Mouse (Mus musculus): ENCODE measurements at regions not wholly inside any gene's neighbourhood (a gene's known extent, or its start where the extent isn't known, plus 50 kb on each side); places are given as distances from the start of the nearest gene placed in this dataset.

DNA sequence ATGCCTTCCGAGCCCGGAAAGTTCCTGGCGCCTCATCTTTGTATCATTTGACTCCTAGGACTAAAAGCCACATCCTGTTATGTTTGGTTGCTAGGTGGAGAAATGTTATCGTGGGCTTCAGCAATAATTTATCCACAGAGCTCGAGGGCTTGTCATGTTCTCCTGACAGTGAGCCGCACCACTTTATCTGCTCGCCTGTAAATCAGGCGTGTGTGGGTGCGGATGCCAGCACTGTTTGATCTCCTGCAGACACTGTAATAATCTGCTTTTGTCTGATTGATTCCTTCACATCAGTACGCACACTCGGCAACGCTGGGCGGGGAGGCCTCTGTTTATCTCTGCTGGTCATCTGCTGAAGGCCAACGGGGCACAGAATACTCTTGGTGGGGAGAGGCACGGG lies 178.5 kb upstream of the Zfp64 start:
- Histone ChIP-seq H3ac (ENCODE audit: control insufficient read depth, insufficient read length) (no peak overlapping the region), H3K27me3 (ENCODE audit: control insufficient read depth, insufficient read depth, insufficient read length) (no peaks in the 10 kb centered on the region), H3K4me3 (no peak overlapping the region), H3K36me3 (ENCODE audit: control insufficient read depth, insufficient read depth) (no peaks in the 10 kb centered on the region), H3K4me2 (ENCODE audit: low read depth) (no peak overlapping the region), H3K79me2 (ENCODE audit: control insufficient read depth, insufficient read depth) (no peaks in the 10 kb centered on the region)
- no peak for TF ChIP-seq CEBPB (IDR thresholded peaks at IDR 0.05; ENCODE audit: insufficient read depth, poor library complexity, severe bottlenecking)
- no peak for TF ChIP-seq REST (IDR thresholded peaks at IDR 0.05; ENCODE audit: insufficient read depth, insufficient read length)
- TF ChIP-seq MYOD1 (IDR thresholded peaks at IDR 0.05; ENCODE audit: control insufficient read depth in 1 of 3, insufficient read length in 2 of 3, low read depth in 2 of 3): no peak
- TF ChIP-seq MYOG (IDR thresholded peaks at IDR 0.05; ENCODE audit: control insufficient read depth in 1 of 3, insufficient read depth in 1 of 3, insufficient read length in 2 of 3, low read depth in 2 of 3): no peak

DNA sequence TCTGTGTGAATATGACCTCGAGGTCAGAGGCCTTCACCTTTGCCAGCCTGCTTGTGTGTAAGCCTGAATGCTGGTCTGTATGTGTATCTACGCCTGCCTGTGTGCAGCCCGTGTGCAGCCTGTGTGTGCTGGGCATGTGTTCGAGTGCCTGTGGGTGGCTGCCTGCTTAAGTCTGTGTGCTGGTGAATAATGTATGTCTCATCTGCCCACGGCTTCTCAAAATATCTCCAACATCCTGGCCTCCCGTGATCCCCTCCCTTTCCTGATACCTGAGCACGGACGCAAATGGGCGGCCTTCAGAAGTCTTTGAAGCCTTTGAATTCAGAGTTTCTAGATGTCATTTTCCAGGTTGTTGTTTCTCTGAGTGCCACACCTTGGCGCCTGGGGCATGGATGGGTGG lies 170.1 kb upstream of the Zfp64 start:
- no peaks in the 10 kb centered on the region for H3K79me2 ChIP-seq (ENCODE audit: control insufficient read depth, insufficient read depth)
- no peak for TF ChIP-seq TCF12 (IDR thresholded peaks at IDR 0.05; ENCODE audit: insufficient read depth, poor library complexity, severe bottlenecking)
- no peak for TF ChIP-seq POLR2A (IDR thresholded peaks at IDR 0.05; ENCODE audit: insufficient read length, low read depth)
- TF ChIP-seq USF1 (IDR thresholded peaks at IDR 0.05; ENCODE audit: low read depth): no peak
- TF ChIP-seq SRF (IDR thresholded peaks at IDR 0.05; ENCODE audit: control insufficient read depth, insufficient read length, low read depth): no peak
- TF ChIP-seq REST (IDR thresholded peaks at IDR 0.05; ENCODE audit: insufficient read depth, insufficient read length): no peak
- no peak for TF ChIP-seq TCF3 (IDR thresholded peaks at IDR 0.05; ENCODE audit: insufficient read length, low read depth)
- TF ChIP-seq MYOG (IDR thresholded peaks at IDR 0.05; ENCODE audit: control insufficient read depth in 1 of 3, insufficient read depth in 1 of 3, insufficient read length in 2 of 3, low read depth in 2 of 3): no peak
- no peak for TF ChIP-seq E2F4 (IDR thresholded peaks at IDR 0.05; ENCODE audit: insufficient read depth)
- TF ChIP-seq POLR2AphosphoS2 (IDR thresholded peaks at IDR 0.05; ENCODE audit: insufficient read length, low read depth): no peak
- no peak for TF ChIP-seq MYOD1 (IDR thresholded peaks at IDR 0.05; ENCODE audit: control insufficient read depth in 1 of 3, insufficient read length in 2 of 3, low read depth in 2 of 3)
- no peak for TF ChIP-seq MAX (IDR thresholded peaks at IDR 0.05; ENCODE audit: low read depth)
- no peak for TF ChIP-seq CEBPB (IDR thresholded peaks at IDR 0.05; ENCODE audit: insufficient read depth, poor library complexity, severe bottlenecking)
- no peak overlapping the region for H3K4me3 ChIP-seq
- no peak overlapping the region for H3K4me2 ChIP-seq (ENCODE audit: low read depth)
- H3K36me3 ChIP-seq (ENCODE audit: control insufficient read depth, insufficient read depth): no peaks in the 10 kb centered on the region
- no peaks in the 10 kb centered on the region for H3K27me3 ChIP-seq (ENCODE audit: control insufficient read depth, insufficient read depth, insufficient read length)
- H3ac ChIP-seq (ENCODE audit: control insufficient read depth, insufficient read length): no peak overlapping the region

DNA sequence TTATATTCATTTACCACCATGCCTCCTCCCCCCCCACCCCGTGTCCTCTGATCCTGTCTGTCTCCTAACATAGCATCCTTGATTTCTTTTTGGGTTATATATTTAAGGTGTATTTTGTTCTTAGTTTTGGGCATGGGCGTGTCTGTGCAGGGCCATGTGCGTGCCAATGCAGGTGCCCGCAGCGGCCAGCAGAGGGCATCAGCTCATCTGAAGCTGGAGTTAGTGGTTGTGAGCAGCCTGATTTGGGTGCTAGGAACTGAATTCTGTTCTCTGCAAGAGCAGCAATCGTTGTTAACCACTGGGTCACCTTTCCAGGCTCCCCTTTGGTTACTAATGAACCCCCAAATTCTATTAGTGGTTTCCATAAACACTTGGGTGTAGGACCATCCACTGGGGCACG lies 167.5 kb upstream of the Zfp64 start:
- H3K27me3 ChIP-seq (ENCODE audit: control insufficient read depth, insufficient read depth, insufficient read length): no peaks in the 10 kb centered on the region
- H3K4me3 ChIP-seq: no peak overlapping the region
- no peaks in the 10 kb centered on the region for H3K36me3 ChIP-seq (ENCODE audit: control insufficient read depth, insufficient read depth)
- H3K4me2 ChIP-seq (ENCODE audit: low read depth): no peak overlapping the region
- no peak overlapping the region for H3ac ChIP-seq (ENCODE audit: control insufficient read depth, insufficient read length)
- no peak for TF ChIP-seq MYOD1 (IDR thresholded peaks at IDR 0.05; ENCODE audit: control insufficient read depth in 1 of 3, insufficient read length in 2 of 3, low read depth in 2 of 3)
- TF ChIP-seq E2F4 (IDR thresholded peaks at IDR 0.05; ENCODE audit: insufficient read depth): no peak
- no peak for TF ChIP-seq POLR2A (IDR thresholded peaks at IDR 0.05; ENCODE audit: insufficient read length, low read depth)
- TF ChIP-seq TCF12 (IDR thresholded peaks at IDR 0.05; ENCODE audit: insufficient read depth, poor library complexity, severe bottlenecking): no peak
- no peak for TF ChIP-seq MYOG (IDR thresholded peaks at IDR 0.05; ENCODE audit: control insufficient read depth in 1 of 3, insufficient read depth in 1 of 3, insufficient read length in 2 of 3, low read depth in 2 of 3)
- TF ChIP-seq TCF3 (IDR thresholded peaks at IDR 0.05; ENCODE audit: insufficient read length, low read depth): no peak
- TF ChIP-seq MAX (IDR thresholded peaks at IDR 0.05; ENCODE audit: low read depth): no peak
- H3K79me2 ChIP-seq (ENCODE audit: control insufficient read depth, insufficient read depth): no peaks in the 10 kb centered on the region

DNA sequence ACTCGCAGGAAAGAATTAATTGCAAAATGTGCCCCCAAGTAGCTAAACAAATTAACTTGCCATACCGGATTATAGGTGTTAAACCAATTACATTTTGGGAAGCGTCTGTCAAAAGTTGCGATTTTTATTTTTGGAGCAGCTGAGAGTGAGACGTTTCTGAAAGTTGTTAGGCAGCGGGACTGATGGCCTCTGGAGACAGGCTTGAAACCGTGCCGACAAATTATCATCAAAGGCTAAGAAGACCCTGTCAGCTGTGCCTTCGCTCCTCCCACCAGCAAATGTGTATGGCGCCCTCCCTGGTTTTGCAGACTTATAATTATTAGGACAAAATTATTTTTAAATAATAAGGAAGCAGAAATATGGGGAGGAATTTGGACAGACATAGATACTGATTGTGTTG lies 161.5 kb upstream of the Zfp64 start:
- no peak overlapping the region for H3ac ChIP-seq (ENCODE audit: control insufficient read depth, insufficient read length)
- no peaks in the 10 kb centered on the region for H3K36me3 ChIP-seq (ENCODE audit: control insufficient read depth, insufficient read depth)
- H3K27me3 ChIP-seq (ENCODE audit: control insufficient read depth, insufficient read depth, insufficient read length): no peaks in the 10 kb centered on the region
- H3K4me3 ChIP-seq: no peak overlapping the region
- H3K4me2 ChIP-seq (ENCODE audit: low read depth): no peak overlapping the region
- H3K79me2 ChIP-seq (ENCODE audit: control insufficient read depth, insufficient read depth): no peaks in the 10 kb centered on the region
- TF ChIP-seq TCF12 (IDR thresholded peaks at IDR 0.05; ENCODE audit: insufficient read depth, poor library complexity, severe bottlenecking) (no peak), E2F4 (IDR thresholded peaks at IDR 0.05; ENCODE audit: insufficient read depth) (no peak), MYOG (IDR thresholded peaks at IDR 0.05; ENCODE audit: control insufficient read depth in 1 of 3, insufficient read depth in 1 of 3, insufficient read length in 2 of 3, low read depth in 2 of 3) (no peak), USF1 (IDR thresholded peaks at IDR 0.05; ENCODE audit: low read depth) (no peak), REST (IDR thresholded peaks at IDR 0.05; ENCODE audit: insufficient read depth, insufficient read length) (no peak), CEBPB (IDR thresholded peaks at IDR 0.05; ENCODE audit: insufficient read depth, poor library complexity, severe bottlenecking) (no peak), MAX (IDR thresholded peaks at IDR 0.05; ENCODE audit: low read depth) (no peak), SRF (IDR thresholded peaks at IDR 0.05; ENCODE audit: control insufficient read depth, insufficient read length, low read depth) (no peak), TCF3 (IDR thresholded peaks at IDR 0.05; ENCODE audit: insufficient read length, low read depth) (no peak), POLR2A (IDR thresholded peaks at IDR 0.05; ENCODE audit: insufficient read length, low read depth) (no peak), MYOD1 (IDR thresholded peaks at IDR 0.05; ENCODE audit: control insufficient read depth in 1 of 3, insufficient read length in 2 of 3, low read depth in 2 of 3) (no peak), POLR2AphosphoS2 (IDR thresholded peaks at IDR 0.05; ENCODE audit: insufficient read length, low read depth) (no peak)

DNA sequence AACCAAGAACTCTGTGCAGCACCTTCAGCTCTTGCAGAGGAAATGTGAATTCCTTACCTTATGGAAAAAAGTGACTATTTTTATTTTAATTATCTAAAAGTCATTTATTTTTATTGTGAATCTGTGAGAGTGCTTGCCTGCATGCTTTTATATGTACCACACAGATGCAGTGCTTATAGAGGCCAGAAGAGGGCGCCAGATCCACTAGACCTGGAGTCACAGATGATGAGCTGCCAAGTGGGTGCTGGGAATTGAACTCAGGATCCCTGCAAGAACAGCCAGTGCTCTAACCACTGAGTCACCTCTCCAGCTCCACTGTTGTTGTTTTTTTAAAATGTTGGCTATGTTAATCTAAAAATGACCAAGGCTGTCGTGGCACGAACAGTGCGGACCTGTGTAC lies 153.7 kb upstream of the Zfp64 start:
- Histone ChIP-seq H3ac (ENCODE audit: control insufficient read depth, insufficient read length) (no peak overlapping the region), H3K27me3 (ENCODE audit: control insufficient read depth, insufficient read depth, insufficient read length) (no peaks in the 10 kb centered on the region)
- TF ChIP-seq E2F4 (IDR thresholded peaks at IDR 0.05; ENCODE audit: insufficient read depth): no peak
- TF ChIP-seq MYOD1 (IDR thresholded peaks at IDR 0.05; ENCODE audit: control insufficient read depth in 1 of 3, insufficient read length in 2 of 3, low read depth in 2 of 3): no peak
- TF ChIP-seq TCF3 (IDR thresholded peaks at IDR 0.05; ENCODE audit: insufficient read length, low read depth): no peak
- no peak for TF ChIP-seq CEBPB (IDR thresholded peaks at IDR 0.05; ENCODE audit: insufficient read depth, poor library complexity, severe bottlenecking)
- no peak for TF ChIP-seq USF1 (IDR thresholded peaks at IDR 0.05; ENCODE audit: low read depth)
- TF ChIP-seq SRF (IDR thresholded peaks at IDR 0.05; ENCODE audit: control insufficient read depth, insufficient read length, low read depth): no peak
- no peak for TF ChIP-seq TCF12 (IDR thresholded peaks at IDR 0.05; ENCODE audit: insufficient read depth, poor library complexity, severe bottlenecking)
- TF ChIP-seq POLR2AphosphoS2 (IDR thresholded peaks at IDR 0.05; ENCODE audit: insufficient read length, low read depth): no peak
- TF ChIP-seq REST (IDR thresholded peaks at IDR 0.05; ENCODE audit: insufficient read depth, insufficient read length): no peak
- no peak for TF ChIP-seq MYOG (IDR thresholded peaks at IDR 0.05; ENCODE audit: control insufficient read depth in 1 of 3, insufficient read depth in 1 of 3, insufficient read length in 2 of 3, low read depth in 2 of 3)
- TF ChIP-seq POLR2A (IDR thresholded peaks at IDR 0.05; ENCODE audit: insufficient read length, low read depth): no peak
- TF ChIP-seq MAX (IDR thresholded peaks at IDR 0.05; ENCODE audit: low read depth): no peak

More for the DNA sequence above, 153.7 kb upstream of the Zfp64 start:
- Histone ChIP-seq H3K4me3 (no peak overlapping the region), H3K36me3 (ENCODE audit: control insufficient read depth, insufficient read depth) (no peaks in the 10 kb centered on the region), H3K79me2 (ENCODE audit: control insufficient read depth, insufficient read depth) (no peaks in the 10 kb centered on the region), H3K4me2 (ENCODE audit: low read depth) (no peak overlapping the region)

Data from myocyte (in vitro differentiated cells).